Mouse (Mus musculus) central nervous system, embryonic 18 days (tissue): ENCODE results near the gene Olfr1474. TPM values are rescaled to one million over a fixed set of nuclear protein-coding genes. Genes with fewer than 3 reads are reported as not detected.

ENCODE experiments used
- polyA plus RNA-seq: library from polyadenylated mRNA; depleted of rRNA; stranded (reverse); fragments of >200 nt; gene quantifications from 2 replicates; pipeline ENCODE4 v1.2.3, GENCODE M21; 2012; rRNA removed

The Olfr1474 gene
- polyA plus RNA-seq = not detected in 2 replicates

GRCm38 (mm10) chr19:13469265-13469664 lies at the start of gene Olfr1474:
Olfr1474 (plus strand) TSS chr19:13469565.

GRCm38 (mm10) chr19:13443109-13443508 lies 26.3 kb upstream of the Olfr1474 start, which contains the start of gene Olfr1471:
Olfr1471 (plus strand) TSS chr19:13443409.

GRCm38 (mm10) chr19:13455986-13456385 lies 13.4 kb upstream of the Olfr1474 start, which contains the start of gene Olfr1472:
Olfr1472 (minus strand) TSS chr19:13456086.

GRCm38 (mm10) chr19:13480096-13480495 lies 10.7 kb downstream of the Olfr1474 start, which contains the start of gene Olfr1475:
Olfr1475 (minus strand) TSS chr19:13480196.

GRCm38 (mm10) chr19:13500246-13500645 lies 30.9 kb downstream of the Olfr1474 start, which contains the start of gene Olfr1477:
Olfr1477 (plus strand) TSS chr19:13500546.

Other genes starting within 250 kb of the Olfr1474 start
- not detected in 2 replicates for gene Olfr1463, start 238.2 kb upstream of the Olfr1474 start, polyA plus RNA-seq
- gene Olfr1465, start 154.0 kb upstream of the Olfr1474 start, polyA plus RNA-seq = not detected in 2 replicates
- gene Olfr1466, start 130.7 kb upstream of the Olfr1474 start, polyA plus RNA-seq = not detected in 2 replicates
- not detected in 2 replicates for gene Olfr1467, start 107.3 kb upstream of the Olfr1474 start, polyA plus RNA-seq
- gene Olfr1469, start 61.7 kb upstream of the Olfr1474 start, polyA plus RNA-seq = not detected in 2 replicates
- gene Olfr1471, start 26.2 kb upstream of the Olfr1474 start, polyA plus RNA-seq = not detected in 2 replicates
- gene Olfr1472, start 13.5 kb upstream of the Olfr1474 start, polyA plus RNA-seq = not detected in 2 replicates
- not detected in 2 replicates for gene Olfr1475, start 10.6 kb downstream of the Olfr1474 start, polyA plus RNA-seq
- gene Olfr1477, start 31.0 kb downstream of the Olfr1474 start, polyA plus RNA-seq = not detected in 2 replicates
- not detected in 2 replicates for gene Olfr1480, start 58.3 kb downstream of the Olfr1474 start, polyA plus RNA-seq
- not detected in 2 replicates for gene Olfr1484, start 113.9 kb downstream of the Olfr1474 start, polyA plus RNA-seq
- gene Olfr1487, start 147.8 kb downstream of the Olfr1474 start, polyA plus RNA-seq = not detected in 2 replicates
- gene Olfr1489, start 162.1 kb downstream of the Olfr1474 start, polyA plus RNA-seq = not detected in 2 replicates
- gene Olfr1490, start 181.5 kb downstream of the Olfr1474 start, polyA plus RNA-seq = not detected in 2 replicates
- not detected in 2 replicates for gene Olfr1491, start 227.7 kb downstream of the Olfr1474 start, polyA plus RNA-seq